Mouse (Mus musculus) liver, postnatal 0 days (tissue): ENCODE results near the gene Adgrl2.

ENCODE experiments used
- CTCF ChIP-seq: sonication (generic); IDR thresholded peaks from 2 replicates; pipeline ENCODE4 v1.5.1; 2016; ENCODE audit warnings: antibody characterized with exemption, low read depth
- EP300 ChIP-seq: IDR thresholded peaks from 2 replicates; pipeline ENCODE4 v1.6.1; 2016; ENCODE audit warnings: antibody characterized with exemption, low read depth, mild to moderate bottlenecking

DNA sequence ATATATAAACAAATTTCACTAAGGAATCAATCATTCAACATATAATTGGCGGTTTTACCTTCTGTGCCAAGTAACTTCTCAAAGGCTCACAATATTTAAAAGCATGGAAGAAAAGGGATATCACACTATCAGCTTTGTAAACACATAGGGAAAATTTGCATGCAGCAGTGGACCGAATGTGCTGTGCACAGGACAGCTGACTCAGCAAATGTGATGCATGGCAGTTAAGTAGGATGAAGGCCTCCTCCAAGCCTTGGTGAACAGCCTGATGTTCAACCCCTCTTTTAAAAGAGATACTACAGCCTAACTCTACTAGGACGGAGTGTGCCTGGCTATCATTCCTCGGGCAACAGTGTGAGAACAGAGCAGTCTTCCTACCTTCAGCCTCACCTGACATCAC is 105.2 kb downstream of the Adgrl2 start:
- TF ChIP-seq CTCF (no peak), EP300 (no peak)
